Mouse (Mus musculus): ENCODE measurements at regions not wholly inside any gene's neighbourhood (a gene's known extent, or its start where the extent isn't known, plus 50 kb on each side); places are given as distances from the start of the nearest gene placed in this dataset.

- H3K36me3 ChIP-seq (ENCODE audit: control insufficient read depth, insufficient read depth, low read length) = no peaks in the 10 kb centered on the region
- H3K4me1 ChIP-seq (replicated peaks; ENCODE audit: control insufficient read depth, insufficient read depth, low read length) = 0 out of 2 replicates have a peak, but pooled peaks cover 2% of the 10 kb centered on the region
- TF ChIP-seq POLR2A (IDR thresholded peaks at IDR 0.05; ENCODE audit: control insufficient read depth, extremely low read depth, insufficient read depth, low read length, poor library complexity) (no peak), CTCF (IDR thresholded peaks at IDR 0.05; ENCODE audit: borderline replicate concordance, control insufficient read depth, extremely low read depth, insufficient read depth, low read length, poor library complexity) (no peak)
- 96% methylated on average over 9 of the region's 9 CpGs for WGBS
- no peak overlapping the region for H3K4me3 ChIP-seq (ENCODE audit: control insufficient read depth, insufficient read depth, low read length)
- no peak for DNase-seq
- no peaks in the 10 kb centered on the region for H3K27me3 ChIP-seq (ENCODE audit: control insufficient read depth, insufficient read depth, low read length)
- H3K27ac ChIP-seq (ENCODE audit: control insufficient read depth, insufficient read depth, low read length) = no peak overlapping the region
These were observed 55.2 kb upstream of the 1110032F04Rik start for GRCm38 (mm10) chr3:68814011-68814690.

- H3K4me3 ChIP-seq (ENCODE audit: control insufficient read depth, insufficient read depth, low read length) = no peak overlapping the region
- no peak overlapping the region for H3K27ac ChIP-seq (ENCODE audit: control insufficient read depth, insufficient read depth, low read length)
- TF ChIP-seq CTCF (IDR thresholded peaks at IDR 0.05; ENCODE audit: borderline replicate concordance, control insufficient read depth, extremely low read depth, insufficient read depth, low read length, poor library complexity) (no peak), POLR2A (IDR thresholded peaks at IDR 0.05; ENCODE audit: control insufficient read depth, extremely low read depth, insufficient read depth, low read length, poor library complexity) (no peak)
- H3K36me3 ChIP-seq (ENCODE audit: control insufficient read depth, insufficient read depth, low read length) = no peaks in the 10 kb centered on the region
- 94% methylated on average over 6 of the region's 6 CpGs for WGBS
- no peaks in the 10 kb centered on the region for H3K27me3 ChIP-seq (ENCODE audit: control insufficient read depth, insufficient read depth, low read length)
- 0 out of 2 replicates have a peak, but pooled peaks cover 2% of the 10 kb centered on the region for H3K4me1 ChIP-seq (replicated peaks; ENCODE audit: control insufficient read depth, insufficient read depth, low read length)
- DNase-seq = no peak
These were observed 53.8 kb upstream of the 1110032F04Rik start for GRCm38 (mm10) chr3:68815621-68816020.

DNA sequence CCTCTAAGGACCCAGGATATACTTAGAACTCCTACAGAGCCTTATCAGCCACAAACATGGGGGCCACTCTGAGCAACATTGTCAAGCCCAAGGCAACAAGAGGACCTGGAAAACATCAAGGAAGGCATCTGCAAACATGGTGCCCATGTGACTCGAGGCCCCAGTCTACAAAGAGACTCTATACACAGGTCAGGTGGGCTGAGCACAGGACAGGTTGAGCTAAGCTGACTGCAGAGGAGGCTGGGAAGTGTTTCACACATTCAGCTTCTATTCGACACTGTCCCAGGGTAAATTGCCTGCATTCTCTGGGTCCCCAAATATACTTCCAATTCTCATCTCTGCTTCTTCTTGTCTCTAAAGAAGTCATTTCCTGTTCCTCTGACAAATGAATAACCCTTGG, 52.1 kb upstream of the 1110032F04Rik start:
- WGBS = 91% methylated on average over 2 of the region's 2 CpGs
- Histone ChIP-seq H3K4me3 (ENCODE audit: control insufficient read depth, insufficient read depth, low read length) (no peak overlapping the region), H3K4me1 (replicated peaks; ENCODE audit: control insufficient read depth, insufficient read depth, low read length) (0 out of 2 replicates have a peak, but pooled peaks cover 2% of the 10 kb centered on the region), H3K27me3 (ENCODE audit: control insufficient read depth, insufficient read depth, low read length) (no peaks in the 10 kb centered on the region), H3K36me3 (ENCODE audit: control insufficient read depth, insufficient read depth, low read length) (no peaks in the 10 kb centered on the region), H3K27ac (ENCODE audit: control insufficient read depth, insufficient read depth, low read length) (no peak overlapping the region)
- no peak for TF ChIP-seq POLR2A (IDR thresholded peaks at IDR 0.05; ENCODE audit: control insufficient read depth, extremely low read depth, insufficient read depth, low read length, poor library complexity)
- no peak for TF ChIP-seq CTCF (IDR thresholded peaks at IDR 0.05; ENCODE audit: borderline replicate concordance, control insufficient read depth, extremely low read depth, insufficient read depth, low read length, poor library complexity)
- DNase-seq = no peak
